Mouse (Mus musculus) adrenal gland, postnatal 36 days (tissue): ENCODE measurements at regions not wholly inside any gene's neighbourhood (a gene's known extent, or its start where the extent isn't known, plus 50 kb on each side); places are given as distances from the start of the nearest gene placed in this dataset.

Experiments
- DNase-seq, 2 experiments: peaks; one replicate each; pipeline ENCODE4 v3.0.0; 2021; ENCODE audit warnings: mixed read lengths in 1 of 2

DNA sequence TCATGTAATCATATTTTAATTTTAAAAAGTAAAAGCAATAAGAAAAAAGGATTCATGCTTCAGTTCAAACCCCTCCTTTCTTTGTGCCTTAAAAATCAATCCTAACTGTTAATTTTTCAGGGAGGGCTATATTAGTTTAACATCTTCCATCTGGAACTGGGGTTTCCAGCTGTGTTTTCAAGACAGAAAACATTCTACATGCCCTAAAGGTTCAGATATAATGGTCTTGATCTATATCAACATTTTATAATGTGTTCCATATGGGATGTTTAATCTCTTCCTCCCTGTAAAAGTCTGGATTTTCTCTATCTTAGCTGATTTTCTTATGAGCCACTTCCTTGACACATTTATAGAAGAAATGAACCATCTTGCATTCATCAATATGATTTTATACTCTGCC lies 205.9 kb upstream of the Grm7 start:
- DNase-seq: no peak

DNA sequence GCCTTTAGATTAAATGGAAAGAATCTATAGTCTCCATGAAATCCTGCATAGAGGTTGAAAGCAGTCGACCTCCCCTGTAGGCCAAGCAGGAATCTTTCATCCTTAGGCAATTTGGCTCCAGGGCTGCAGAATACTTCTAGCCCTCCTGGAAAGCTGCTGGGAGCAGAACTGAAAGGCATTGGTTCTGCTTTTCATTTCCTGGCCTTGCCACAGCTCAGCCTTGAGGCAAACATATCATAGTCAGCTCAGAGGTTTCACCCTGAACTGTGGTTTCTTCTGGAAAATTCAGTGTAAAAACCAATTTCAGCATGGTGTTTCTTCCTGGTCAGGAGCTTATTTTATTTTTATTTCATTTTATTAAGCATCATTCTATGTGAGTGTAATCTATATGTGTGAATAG lies 182.0 kb upstream of the Grm7 start:
- peak in 1 of 2 experiments; percentile 10 for DNase-seq

DNA sequence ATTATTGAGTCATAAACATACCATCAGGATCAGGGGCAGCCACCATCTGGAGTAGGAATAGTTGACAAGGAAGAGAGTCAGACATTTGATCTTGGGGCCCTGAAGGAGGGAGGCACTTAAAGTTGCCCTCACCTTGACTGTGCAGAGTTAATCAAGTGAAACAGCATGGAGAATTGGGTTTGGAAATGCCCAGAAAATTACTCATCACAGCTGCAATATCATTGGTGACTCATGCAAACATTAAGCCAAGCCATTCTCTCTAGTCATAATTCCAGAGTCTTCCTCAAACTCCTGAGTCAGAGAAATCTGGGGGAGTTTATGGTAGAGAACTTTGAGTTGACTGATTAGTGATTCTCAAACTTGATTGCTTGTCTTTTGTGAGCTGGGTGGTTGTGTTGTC lies 177.7 kb upstream of the Grm7 start:
- peak; percentile 8 to 20 for DNase-seq

DNA sequence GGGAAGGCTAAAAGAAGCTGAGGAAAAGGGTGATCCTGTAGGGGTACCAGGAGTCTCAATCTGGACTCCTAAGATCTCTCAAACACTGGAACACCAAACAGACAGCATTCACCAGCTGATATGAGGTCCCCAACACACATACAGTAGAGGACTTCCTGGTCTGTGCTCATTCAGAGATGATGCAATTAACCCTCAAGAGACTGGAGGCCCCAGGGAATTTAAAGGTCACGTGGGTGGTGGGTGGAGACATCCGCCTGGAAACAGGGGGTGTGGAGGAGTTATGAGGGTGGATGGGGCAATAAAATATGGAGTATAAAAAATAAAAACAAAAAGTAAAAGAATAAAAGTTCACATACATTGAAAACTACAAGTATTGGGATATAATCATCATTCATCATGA lies 139.5 kb upstream of the Grm7 start:
- no peak for DNase-seq

DNA sequence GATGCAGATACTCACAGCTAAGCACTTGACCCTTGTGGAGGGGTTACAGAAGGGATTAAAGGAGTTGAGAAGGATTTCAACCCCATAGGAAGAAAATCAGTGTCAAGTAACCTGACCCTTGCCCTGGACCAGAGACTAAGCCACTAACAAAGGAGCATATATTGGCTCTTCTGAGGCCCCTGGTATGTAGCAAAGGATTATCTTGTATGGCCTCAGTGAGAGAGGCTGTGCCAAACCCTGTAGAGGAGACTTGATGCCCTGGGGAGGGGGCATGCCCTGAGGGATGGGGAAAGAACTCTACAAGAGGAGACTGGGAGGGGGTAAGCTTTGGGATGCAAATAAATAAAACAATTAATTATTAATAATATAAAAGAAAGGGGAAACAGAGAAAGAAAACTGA lies 134.9 kb upstream of the Grm7 start:
- no peak for DNase-seq

DNA sequence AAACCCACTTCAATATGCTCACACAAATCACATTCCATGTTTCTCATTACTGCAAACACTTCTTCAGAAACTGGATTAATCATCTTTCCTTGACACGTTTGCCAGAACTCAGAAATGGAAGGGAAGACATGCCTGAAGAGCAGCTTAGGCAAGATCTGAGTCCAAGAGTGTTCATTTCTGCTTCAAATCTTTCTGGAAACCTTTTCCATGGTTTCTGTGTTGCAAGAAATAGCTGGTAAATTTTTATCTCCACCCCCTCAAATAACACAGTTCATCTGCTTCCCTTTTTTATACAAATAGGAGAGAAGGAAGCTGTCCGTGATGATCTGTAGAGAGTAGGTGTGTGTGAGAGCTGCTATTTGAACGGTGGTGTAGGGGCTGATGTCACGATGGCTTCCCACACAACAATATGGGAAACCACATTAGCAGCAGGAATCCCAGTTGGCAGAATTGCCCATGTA lies 106.6 kb upstream of the Grm7 start:
- no peak for DNase-seq

DNA sequence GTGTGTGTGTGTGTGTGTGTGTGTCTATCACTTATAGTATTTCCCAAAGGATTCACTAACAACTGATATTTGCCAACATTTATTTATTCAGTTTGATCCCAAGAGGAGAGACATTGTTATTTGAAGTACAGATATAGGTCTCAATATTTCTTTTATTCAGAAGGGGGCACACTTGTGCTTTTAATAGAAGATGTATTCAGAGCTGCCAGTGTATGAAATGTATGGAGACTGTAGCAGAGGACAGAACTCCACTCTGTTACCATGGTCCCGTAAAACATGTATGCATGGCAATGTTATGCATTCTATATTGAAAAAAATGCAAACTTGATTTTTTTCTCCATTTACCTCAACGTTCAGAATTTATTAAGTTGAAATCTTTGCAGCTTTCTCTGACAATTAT lies 99.8 kb upstream of the Grm7 start:
- no peak for DNase-seq

DNA sequence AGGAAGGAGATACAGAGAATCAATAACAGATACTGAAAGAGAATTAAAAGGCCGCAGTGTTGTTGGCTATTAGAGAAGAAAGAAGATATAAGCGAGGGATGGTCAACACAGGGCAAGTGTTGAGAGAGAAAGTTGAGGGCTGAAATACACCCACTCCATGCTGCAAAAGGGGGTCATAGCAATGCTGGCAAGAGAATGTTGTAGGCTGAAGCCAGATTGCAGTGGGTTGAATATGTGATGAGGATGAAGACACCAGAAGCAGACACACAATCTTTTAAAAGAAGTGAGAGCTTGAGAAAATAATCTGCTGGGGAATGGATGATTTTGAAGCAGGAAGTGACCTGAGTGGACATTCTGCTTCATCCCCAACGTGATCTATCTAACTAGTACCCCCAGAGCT lies 90.5 kb upstream of the Grm7 start:
- no peak for DNase-seq

DNA sequence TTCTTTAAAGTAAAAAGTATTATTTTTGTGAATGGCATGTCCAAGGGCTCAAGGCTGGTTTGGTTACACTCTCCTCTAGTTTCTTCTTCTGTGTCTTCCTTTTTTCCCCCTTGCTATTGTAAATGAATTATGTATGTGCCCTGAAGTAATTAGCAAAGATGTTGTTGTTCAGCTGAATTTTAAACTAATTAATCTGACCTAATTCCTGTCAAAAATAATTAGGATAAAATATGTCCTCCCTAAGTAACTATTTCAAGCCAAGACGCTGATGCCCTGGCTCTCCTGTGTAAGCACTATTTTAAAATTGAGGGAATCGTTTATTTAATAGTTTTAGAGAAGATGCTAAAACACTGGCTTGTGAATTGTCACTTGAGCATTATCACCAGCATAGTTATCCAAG lies 85.7 kb upstream of the Grm7 start:
- no peak for DNase-seq

DNA sequence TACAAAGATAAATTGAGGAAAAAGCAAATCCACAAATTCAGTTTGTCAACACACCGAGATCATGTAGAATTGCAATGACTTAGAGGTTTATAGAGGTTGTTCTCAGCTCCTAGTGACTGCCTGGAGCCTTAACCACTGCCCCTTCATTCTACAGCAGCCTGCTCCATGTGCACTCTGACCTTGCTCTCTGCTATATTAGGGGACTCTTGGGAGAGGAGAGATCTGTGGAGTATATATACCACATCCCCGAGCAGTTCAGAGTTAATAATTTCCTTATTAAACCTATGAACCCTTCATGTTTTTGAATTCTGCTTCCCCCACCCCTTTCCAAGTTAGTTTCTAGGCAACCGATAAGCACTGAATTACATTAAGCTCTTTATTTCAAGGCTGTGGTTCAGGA lies 85.0 kb upstream of the Grm7 start:
- DNase-seq: no peak

DNA sequence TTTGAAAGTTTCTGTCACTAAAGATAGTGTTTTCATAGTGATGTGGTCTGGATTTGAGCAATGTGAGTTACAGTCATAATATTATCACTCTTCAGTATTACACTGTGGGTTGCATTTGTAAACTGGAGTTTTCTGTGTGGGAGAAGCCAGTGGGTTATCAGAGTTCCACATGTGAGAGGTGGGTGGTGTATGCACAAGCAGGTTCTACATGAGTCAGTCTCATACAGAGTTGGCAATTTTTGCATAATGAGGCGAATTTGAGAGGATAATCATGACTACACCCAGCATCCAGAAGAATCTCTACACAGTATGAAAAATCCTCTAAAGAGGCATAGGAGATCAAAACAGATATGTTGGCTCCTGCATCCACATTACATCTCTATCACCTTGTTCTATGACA lies 68.2 kb upstream of the Grm7 start:
- no peak for DNase-seq
